Mouse (Mus musculus) CH12.LX (cell line): ENCODE measurements around the gene Mettl2. TPM values are rescaled to one million over a fixed set of nuclear protein-coding genes. Genes with fewer than 3 reads are reported as not detected.

Experiments used
- DNase-seq: peaks from one replicate; pipeline ENCODE4 v3.0.0-alpha.2; 2013; ENCODE audit errors: extremely low read depth
- H3K27ac ChIP-seq: 2 replicates; pipeline ENCODE4 v1.5.1; 2012; ENCODE audit warnings: low read depth, mild to moderate bottlenecking, control low read depth, moderate library complexity; ENCODE audit not compliant: insufficient read depth
- H3K27me3 ChIP-seq: replicated peaks from 2 replicates; pipeline ENCODE3; 2012; ENCODE audit warnings: inconsistent platforms
- H3K36me3 ChIP-seq, 2 experiments: replicated peaks in 1 of 2; 2 replicates each; pipeline versions ENCODE3 to v1.6.1; 2012; ENCODE audit warnings: inconsistent platforms in 1 of 2, low read length in 1 of 2, mild to moderate bottlenecking in 1 of 2, mixed read lengths in 1 of 2, moderate library complexity in 1 of 2; ENCODE audit not compliant: control insufficient read depth in 1 of 2, insufficient read depth in 1 of 2
- H3K4me1 ChIP-seq, 2 experiments: 2 replicates each; pipeline ENCODE4 v1.6.1; 2012; ENCODE audit warnings: inconsistent platforms in 1 of 2, moderate library complexity in 1 of 2; ENCODE audit not compliant: insufficient read depth in 2 of 2, control insufficient read depth in 1 of 2
- H3K4me2 ChIP-seq: 2 replicates; pipeline ENCODE4 v1.6.1; 2012; ENCODE audit warnings: low read depth, mild to moderate bottlenecking, control low read depth; ENCODE audit not compliant: poor library complexity, insufficient read depth, severe bottlenecking
- H3K4me3 ChIP-seq, 3 experiments: fragments of 150-350 bp in 1 of 3; sonication (generic) in 1 of 3; replicated peaks in 1 of 3; 2 replicates each; pipeline versions ENCODE3 to v1.5.1; 2011 to 2012; ENCODE audit warnings: low read depth in 2 of 3, low read length in 2 of 3, mild to moderate bottlenecking in 2 of 3, moderate library complexity in 2 of 3, control low read depth in 1 of 3, improper control_type of control experiment in 1 of 3, inconsistent platforms in 1 of 3, mixed read lengths in 1 of 3; ENCODE audit not compliant: poor library complexity in 1 of 3
- H3K79me2 ChIP-seq: replicated peaks from 2 replicates; pipeline ENCODE4 v1.6.1; 2012; ENCODE audit warnings: mild to moderate bottlenecking, moderate library complexity; ENCODE audit not compliant: control insufficient read depth, poor library complexity, insufficient read depth, severe bottlenecking; ENCODE audit errors: extremely low read depth
- H3K9ac ChIP-seq: 2 replicates; pipeline ENCODE4 v1.6.1; 2012; ENCODE audit warnings: low read depth, mild to moderate bottlenecking, control low read depth, moderate library complexity; ENCODE audit not compliant: insufficient read depth
- H3K9me3 ChIP-seq: replicated peaks from 2 replicates; pipeline ENCODE3; 2012; ENCODE audit warnings: low read length, inconsistent platforms, mixed read lengths
- BHLHE40 ChIP-seq: IDR thresholded peaks from 2 replicates; pipeline ENCODE4 v1.6.1; 2011; ENCODE audit warnings: mild to moderate bottlenecking, low read depth, low read length, improper control_type of control experiment
- CHD1 ChIP-seq: IDR thresholded peaks from 2 replicates; pipeline ENCODE4 v1.6.1; 2012; ENCODE audit warnings: low read depth, low read length, improper control_type of control experiment, inconsistent platforms
- CHD2 ChIP-seq: IDR thresholded peaks from 2 replicates; pipeline ENCODE4 v1.6.1; 2011; ENCODE audit warnings: low read length, improper control_type of control experiment
- CTCF ChIP-seq, 2 experiments: IDR thresholded peaks in 1 of 2; conservative IDR thresholded peaks in 1 of 2; 2 replicates each; pipeline ENCODE4 v1.5.1; 2011 to 2012; ENCODE audit warnings: low read depth in 2 of 2, low read length in 2 of 2, improper control_type of control experiment in 1 of 2, inconsistent platforms in 1 of 2, mild to moderate bottlenecking in 1 of 2, moderate library complexity in 1 of 2
- E2F4 ChIP-seq: IDR thresholded peaks from 2 replicates; pipeline ENCODE4 v1.6.1; 2011; ENCODE audit warnings: low read depth, low read length, improper control_type of control experiment; ENCODE audit not compliant: insufficient replicate concordance
- ELF1 ChIP-seq: IDR thresholded peaks from 2 replicates; pipeline ENCODE4 v1.6.1; 2014; ENCODE audit warnings: low read depth, mild to moderate bottlenecking, inconsistent platforms, low read length, improper control_type of control experiment
- EP300 ChIP-seq: IDR thresholded peaks from 2 replicates; pipeline ENCODE4 v1.6.1; 2011; ENCODE audit warnings: low read length, improper control_type of control experiment
- ETS1 ChIP-seq: conservative IDR thresholded peaks from 2 replicates; pipeline ENCODE4 v1.6.1; 2012; ENCODE audit warnings: low read depth, mild to moderate bottlenecking, inconsistent platforms, low read length, improper control_type of control experiment, moderate library complexity
- GABPA ChIP-seq: IDR thresholded peaks from 2 replicates; pipeline ENCODE4 v1.6.1; 2012; ENCODE audit warnings: low read depth, low read length, improper control_type of control experiment, inconsistent platforms; ENCODE audit not compliant: insufficient replicate concordance
- HCFC1 ChIP-seq: IDR thresholded peaks from 2 replicates; pipeline ENCODE4 v1.6.1; 2012; ENCODE audit warnings: low read depth, mild to moderate bottlenecking, inconsistent platforms, low read length, improper control_type of control experiment
- IRF4 ChIP-seq: IDR thresholded peaks from 2 replicates; pipeline ENCODE4 v1.6.1; 2014; ENCODE audit warnings: low read depth, mild to moderate bottlenecking, inconsistent platforms, low read length, improper control_type of control experiment
- JUN ChIP-seq: IDR thresholded peaks from 2 replicates; pipeline ENCODE4 v1.6.1; 2011; ENCODE audit warnings: low read depth, mild to moderate bottlenecking, low read length, improper control_type of control experiment, moderate library complexity; ENCODE audit not compliant: insufficient read depth
- JUND ChIP-seq: conservative IDR thresholded peaks from 2 replicates; pipeline ENCODE4 v1.6.1; 2011; ENCODE audit warnings: low read depth, low read length, improper control_type of control experiment
- KAT2A ChIP-seq: IDR thresholded peaks from 2 replicates; pipeline ENCODE4 v1.6.1; 2012; ENCODE audit warnings: low read length, improper control_type of control experiment, inconsistent platforms; ENCODE audit not compliant: insufficient replicate concordance
- MAFK ChIP-seq: IDR thresholded peaks from 2 replicates; pipeline ENCODE4 v1.6.1; 2011; ENCODE audit warnings: low read length, improper control_type of control experiment; ENCODE audit not compliant: insufficient replicate concordance
- MAX ChIP-seq: IDR thresholded peaks from 2 replicates; pipeline ENCODE4 v1.6.1; 2011; ENCODE audit warnings: low read length, improper control_type of control experiment
- MAZ ChIP-seq: IDR thresholded peaks from 2 replicates; pipeline ENCODE4 v1.6.1; 2012; ENCODE audit warnings: low read depth, mild to moderate bottlenecking, inconsistent platforms, low read length, improper control_type of control experiment, moderate library complexity
- MEF2A ChIP-seq: IDR thresholded peaks from 2 replicates; pipeline ENCODE4 v1.6.1; 2014; ENCODE audit warnings: low read depth, mild to moderate bottlenecking, inconsistent platforms, low read length, improper control_type of control experiment, borderline replicate concordance
- MXI1 ChIP-seq: IDR thresholded peaks from 2 replicates; pipeline ENCODE4 v1.6.1; 2011; ENCODE audit warnings: mild to moderate bottlenecking, low read depth, low read length, improper control_type of control experiment
- MYC ChIP-seq: IDR thresholded peaks from 2 replicates; pipeline ENCODE4 v1.6.1; 2011; ENCODE audit warnings: low read depth, mild to moderate bottlenecking, improper control_type of control experiment, low read length
- NELFE ChIP-seq: IDR thresholded peaks from 2 replicates; pipeline ENCODE4 v1.6.1; 2011; ENCODE audit warnings: low read depth, low read length, improper control_type of control experiment
- NRF1 ChIP-seq: IDR thresholded peaks from 2 replicates; pipeline ENCODE4 v1.6.1; 2014; ENCODE audit warnings: low read depth, mild to moderate bottlenecking, inconsistent platforms, low read length, improper control_type of control experiment, moderate library complexity
- PAX5 ChIP-seq: IDR thresholded peaks from 2 replicates; pipeline ENCODE4 v1.6.1; 2012; ENCODE audit warnings: low read length, inconsistent platforms, mixed read lengths
- POLR2A ChIP-seq: IDR thresholded peaks from 2 replicates; pipeline ENCODE4 v1.6.1; 2011; ENCODE audit warnings: low read depth, mild to moderate bottlenecking, improper control_type of control experiment, low read length
- POLR2AphosphoS2 ChIP-seq: IDR thresholded peaks from 2 replicates; pipeline ENCODE4 v1.6.1; 2011; ENCODE audit warnings: low read depth, low read length, improper control_type of control experiment
- RAD21 ChIP-seq: IDR thresholded peaks from 2 replicates; pipeline ENCODE4 v1.6.1; 2011; ENCODE audit warnings: low read depth, mild to moderate bottlenecking, low read length, improper control_type of control experiment, moderate library complexity
- RCOR1 ChIP-seq: conservative IDR thresholded peaks from 2 replicates; pipeline ENCODE4 v1.6.1; 2012; ENCODE audit warnings: low read depth, mild to moderate bottlenecking, inconsistent platforms, low read length, improper control_type of control experiment
- SIN3A ChIP-seq: IDR thresholded peaks from 2 replicates; pipeline ENCODE4 v1.6.1; 2012; ENCODE audit warnings: low read length, improper control_type of control experiment, inconsistent platforms
- SMC3 ChIP-seq: IDR thresholded peaks from 2 replicates; pipeline ENCODE4 v1.6.1; 2011; ENCODE audit warnings: low read depth, low read length, improper control_type of control experiment
- TBP ChIP-seq: conservative IDR thresholded peaks from 2 replicates; pipeline ENCODE4 v1.6.1; 2011; ENCODE audit warnings: low read depth, low read length, improper control_type of control experiment
- TCF12 ChIP-seq: IDR thresholded peaks from 2 replicates; pipeline ENCODE4 v1.6.1; 2014; ENCODE audit warnings: low read depth, mild to moderate bottlenecking, inconsistent platforms, low read length, improper control_type of control experiment
- UBTF ChIP-seq: IDR thresholded peaks from 2 replicates; pipeline ENCODE4 v1.6.1; 2012; ENCODE audit warnings: low read depth, mild to moderate bottlenecking, inconsistent platforms, low read length, improper control_type of control experiment, moderate library complexity
- USF2 ChIP-seq: conservative IDR thresholded peaks from 2 replicates; pipeline ENCODE4 v1.6.1; 2011; ENCODE audit warnings: low read depth, low read length, improper control_type of control experiment
- ZC3H11A ChIP-seq: IDR thresholded peaks from 2 replicates; pipeline ENCODE4 v1.6.1; 2012; ENCODE audit warnings: low read depth, mild to moderate bottlenecking, inconsistent platforms, low read length, improper control_type of control experiment
- ZKSCAN1 ChIP-seq: IDR thresholded peaks from 2 replicates; pipeline ENCODE4 v1.6.1; 2012; ENCODE audit warnings: low read depth, inconsistent platforms, low read length, improper control_type of control experiment, borderline replicate concordance
- ZMIZ1 ChIP-seq: IDR thresholded peaks from 2 replicates; pipeline ENCODE4 v1.6.1; 2012; ENCODE audit warnings: low read depth, mild to moderate bottlenecking, inconsistent platforms, low read length, improper control_type of control experiment
- ZNF384 ChIP-seq: IDR thresholded peaks from 2 replicates; pipeline ENCODE4 v1.6.1; 2012; ENCODE audit warnings: low read depth, low read length, improper control_type of control experiment, inconsistent platforms
- dilution Hi-C: fragments of 300-500 bp; cut with MboI; formaldehyde crosslinking; loops from 2 replicates; pipeline ENCODE4 v1.14.3; 2020; ENCODE audit warnings: low sequenced_read_pairs; ENCODE audit not compliant: extremely low pct_unique_long_range_greater_than_20kb, extremely low pct_ligation_motif_present
- in situ Hi-C: fragments of 300-500 bp; cut with MboI; formaldehyde crosslinking; loops from 3 replicates; pipeline ENCODE4 v1.14.3; 2019; ENCODE audit warnings: low sequenced_read_pairs, low pct_ligation_motif_present, low pct_unique_long_range_greater_than_20kb, mixed read lengths
- polyA plus RNA-seq: library from polyadenylated mRNA; unstranded; fragments of >175 nt; gene quantifications from 2 replicates; pipeline ENCODE4 v1.2.1, GENCODE M21; 2012; ENCODE audit warnings: low read depth; ENCODE audit not compliant: insufficient read length
- total RNA-seq, 2 experiments: library from RNA; depleted of rRNA; stranded (reverse); fragments of 300-350 nt in 1 of 2; fragments of >200 nt in 1 of 2; gene quantifications; 2 replicates each; pipeline ENCODE4 v1.2.3; 2012 to 2014

Gene Mettl2
- total RNA-seq (2012; rRNA removed) (58.4 and 66.1 TPM in 2 replicates), total RNA-seq (2014; rRNA removed) (112 and 118 TPM in 2 replicates), polyA plus RNA-seq (94.6 and 102 TPM in 2 replicates)

- Histone ChIP-seq H3K4me1 (peaks cover 5 to 33% of the 10 kb centered on the region in 2 experiments), H3K9ac (peak within 1 kb of the TSS; percentile 77), H3K4me3 (peak within 1 kb of the TSS; percentile 95 to 100 (median 97)), H3K27ac (0 out of 2 replicates have a peak within 1 kb of the TSS, but pooled peaks have one; percentile 3), H3K27me3 (no peaks in the 10 kb centered on the region), H3K36me3 (peaks cover 21 to 30% of the 10 kb centered on the region in 2 experiments), H3K79me2 (peaks cover 33% of the 10 kb centered on the region), H3K9me3 (no peaks in the 10 kb centered on the region), H3K4me2 (peak within 1 kb of the TSS; percentile 87)
- DNase-seq = peak; percentile 90
- in situ Hi-C loops = loop anchor here (10.0 kb wide), 3 partner anchors 101 to 541 kb away; no protein-coding TSS in a partner anchor
- dilution Hi-C loops = no loop called here
- TF ChIP-seq KAT2A = peak; percentile 84; the same call in 1 of the 2 replicates
- TF ChIP-seq SIN3A = peak; percentile 88
- TF ChIP-seq UBTF = no peak
- peak; percentile 18; the same call in 1 of the 2 replicates for TF ChIP-seq MAZ
- TF ChIP-seq NRF1 = peak; percentile 58
- TF ChIP-seq ZKSCAN1 = no peak
- TF ChIP-seq MEF2A = no peak
- 0 out of 2 replicates have a peak, but pooled peaks have one; percentile 7 for TF ChIP-seq JUN
- TF ChIP-seq ETS1 = 0 out of 2 replicates have a peak, but pooled peaks have one; percentile 7
- TF ChIP-seq BHLHE40 = peak; percentile 69
- peak; percentile 88 to 95 for TF ChIP-seq CTCF (conservative IDR thresholded peaks at IDR 0.05 in 1 of 2, IDR thresholded peaks at IDR 0.05 in 1 of 2; ENCODE audit: low read depth in 2 of 2, low read length in 2 of 2)
- peak; percentile 73; the same call in 1 of the 2 replicates for TF ChIP-seq RCOR1
- peak; percentile 79; the same call in 1 of the 2 replicates for TF ChIP-seq NELFE
- peak; percentile 94 for TF ChIP-seq MXI1
- TF ChIP-seq MAX = peak; percentile 95
- no peak for TF ChIP-seq E2F4
- peak; percentile 86 for TF ChIP-seq RAD21
- 0 out of 2 replicates have a peak, but pooled peaks have one; percentile 58 for TF ChIP-seq ZMIZ1
- 0 out of 2 replicates have a peak, but pooled peaks have one; percentile 15 for TF ChIP-seq JUND
- TF ChIP-seq IRF4 = 0 out of 2 replicates have a peak, but pooled peaks have one; percentile 25
- peak; percentile 92 for TF ChIP-seq POLR2A
- peak; percentile 89 for TF ChIP-seq HCFC1
- TF ChIP-seq CHD2 = no peak
- TF ChIP-seq USF2 = no peak
- peak; percentile 75 for TF ChIP-seq SMC3
- no peak for TF ChIP-seq MAFK
- no peak for TF ChIP-seq EP300
- TF ChIP-seq POLR2AphosphoS2 = peak; percentile 51; the same call in 1 of the 2 replicates
- no peak for TF ChIP-seq ZNF384
- TF ChIP-seq CHD1 = no peak
- TF ChIP-seq GABPA = peak; percentile 14; the same call in 1 of the 2 replicates
- TF ChIP-seq MYC = peak; percentile 99
- TF ChIP-seq TBP = no peak
- no peak for TF ChIP-seq PAX5
- peak; percentile 85 for TF ChIP-seq ELF1
- TF ChIP-seq ZC3H11A = peak; percentile 62
- TF ChIP-seq TCF12 = peak; percentile 84
These were observed at the start of gene Mettl2 for GRCm38 (mm10) chr11:105125735-105126519. Gene Mettl2 (plus strand): TSS chr11:105126425.
